Mouse (Mus musculus): ENCODE data around the gene Cgref1. TPM values are rescaled to one million over a fixed set of nuclear protein-coding genes. Genes with fewer than 3 reads are reported as not detected.

Gene Cgref1
- polyA plus RNA-seq, 1 experiment from 2014 or later = 30.3 TPM

GRCm38 (mm10) chr5:30888337-30889087 lies 56.9 kb downstream of the Cgref1 start, which contains the start of gene Agbl5:
Gene Agbl5, plus strand, starts transcription at chr5:30888694.
- Histone ChIP-seq H3K4me2 (peak within 1 kb of the TSS; percentile 73), H3K27ac (peak within 1 kb of the TSS; percentile 98), H3K9ac (peak within 1 kb of the TSS; percentile 92), H3K36me3 (peaks cover 31% of the 10 kb centered on the region), H3K4me1 (replicated peaks) (peaks cover 18% of the 10 kb centered on the region), H3K9me3 (no peaks in the 10 kb centered on the region), H3K4me3 (peak within 1 kb of the TSS; percentile 85), H3K27me3 (no peaks in the 10 kb centered on the region)
- WGBS = under 1% methylated on average over 41 of the region's 42 CpGs
- peak; percentile 96 for ATAC-seq (ENCODE audit: low FRiP score)

GRCm38 (mm10) chr5:30887858-30888336 lies 57.5 kb downstream of the Cgref1 start:
- H3K4me3 ChIP-seq = peak overlapping the region; percentile 85
- ATAC-seq (ENCODE audit: low FRiP score) = peak; percentile 87
- no peaks in the 10 kb centered on the region for H3K9me3 ChIP-seq
- peak overlapping the region; percentile 98 for H3K27ac ChIP-seq
- H3K9ac ChIP-seq = peak overlapping the region; percentile 92
- peaks cover 18% of the 10 kb centered on the region for H3K4me1 ChIP-seq (replicated peaks)
- under 1% methylated on average over 28 of the region's 28 CpGs for WGBS
- peak overlapping the region; percentile 73 for H3K4me2 ChIP-seq
- no peaks in the 10 kb centered on the region for H3K27me3 ChIP-seq
- peaks cover 25% of the 10 kb centered on the region for H3K36me3 ChIP-seq

- no peaks in the 10 kb centered on the region for H3K9me3 ChIP-seq
- no peaks in the 10 kb centered on the region for H3K27me3 ChIP-seq
- peak overlapping the region; percentile 82 for H3K9ac ChIP-seq
- peak overlapping the region; percentile 85 for H3K4me3 ChIP-seq
- H3K4me2 ChIP-seq = peak overlapping the region; percentile 73
- WGBS = under 1% methylated on average over 19 of the region's 19 CpGs
- peaks cover 18% of the 10 kb centered on the region for H3K4me1 ChIP-seq (replicated peaks)
- peaks cover 19% of the 10 kb centered on the region for H3K36me3 ChIP-seq
- ATAC-seq (ENCODE audit: low FRiP score) = peak; percentile 54
- H3K27ac ChIP-seq = peak overlapping the region; percentile 98
Observed at GRCm38 (mm10) chr5:30887331-30887761, 58.0 kb downstream of the Cgref1 start.

DNA sequence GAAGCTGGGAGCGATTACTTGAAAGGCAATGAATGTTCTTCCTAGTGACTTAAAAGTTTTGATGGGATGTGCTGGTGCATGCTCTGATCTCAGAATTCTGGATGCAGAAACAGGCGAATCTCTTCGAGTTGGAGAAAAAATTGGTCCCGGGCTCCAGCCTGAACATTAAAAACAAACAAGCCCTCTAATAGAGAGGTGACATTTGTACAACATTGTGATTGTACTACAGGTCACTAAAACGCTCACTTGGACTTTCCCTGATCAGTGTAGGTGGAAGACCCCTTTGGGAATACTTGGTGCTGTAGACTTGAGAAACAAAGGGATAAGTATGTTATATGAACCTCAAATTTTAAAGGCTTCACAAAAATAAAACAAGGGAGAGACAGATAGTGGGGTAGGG lies 58.7 kb downstream of the Cgref1 start:
- H3K4me3 ChIP-seq = peak overlapping the region; percentile 85
- peak overlapping the region; percentile 82 for H3K9ac ChIP-seq
- ATAC-seq (ENCODE audit: low FRiP score) = no peak
- H3K27me3 ChIP-seq = no peaks in the 10 kb centered on the region
- H3K4me1 ChIP-seq (replicated peaks) = peaks cover 18% of the 10 kb centered on the region
- H3K36me3 ChIP-seq = peaks cover 13% of the 10 kb centered on the region
- 38% methylated on average over 5 of the region's 5 CpGs for WGBS
- peak overlapping the region; percentile 98 for H3K27ac ChIP-seq
- H3K4me2 ChIP-seq = peak overlapping the region; percentile 73
- no peaks in the 10 kb centered on the region for H3K9me3 ChIP-seq

DNA sequence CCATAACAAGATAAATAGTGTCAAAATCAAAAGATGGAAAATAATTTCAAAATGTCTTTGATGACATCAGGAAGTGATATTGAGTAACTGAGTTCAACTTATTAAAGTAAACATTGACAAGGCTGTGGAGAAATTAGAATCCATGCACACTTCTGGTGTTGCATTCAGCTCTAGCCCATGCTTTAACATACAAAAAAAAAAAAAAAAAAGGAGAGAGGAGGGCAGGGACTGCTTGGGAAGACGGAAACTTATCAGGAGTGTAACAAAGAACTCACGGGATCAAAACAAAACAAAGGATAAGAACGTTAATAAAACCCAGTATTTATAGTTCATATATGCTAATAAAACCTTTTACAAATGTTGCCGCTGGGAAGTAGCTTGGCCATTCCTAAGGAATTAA lies 59.2 kb downstream of the Cgref1 start:
- Histone ChIP-seq H3K36me3 (peaks cover 8% of the 10 kb centered on the region), H3K9me3 (no peaks in the 10 kb centered on the region), H3K27ac (no peak overlapping the region), H3K4me3 (peak overlapping the region; percentile 85), H3K9ac (no peak overlapping the region), H3K27me3 (no peaks in the 10 kb centered on the region), H3K4me2 (peak overlapping the region; percentile 73), H3K4me1 (replicated peaks) (peaks cover 18% of the 10 kb centered on the region)
- WGBS = 40% methylated on average over 4 of the region's 4 CpGs
- no peak for ATAC-seq (ENCODE audit: low FRiP score)

Other genes starting within 250 kb of the Cgref1 start
- 180 and 199 TPM in 2 replicates for gene Dpysl5, start 234.0 kb downstream of the Cgref1 start, polyA plus RNA-seq (2015; fragmentation: Nextera tagmentation; extraction: Ambion mirVana)
- gene Mapre3, start 130.9 kb downstream of the Cgref1 start, polyA plus RNA-seq (2015; fragmentation: Nextera tagmentation; extraction: Ambion mirVana) = 108 and 115 TPM in 2 replicates
- 59.5 and 61.9 TPM in 2 replicates for gene Tmem214, start 77.6 kb downstream of the Cgref1 start, polyA plus RNA-seq (2015; fragmentation: Nextera tagmentation; extraction: Ambion mirVana)
- 23.6 and 24.8 TPM in 2 replicates for gene Agbl5, start 56.9 kb downstream of the Cgref1 start, polyA plus RNA-seq (2015; fragmentation: Nextera tagmentation; extraction: Ambion mirVana)
- 272 and 289 TPM in 2 replicates for gene Ost4, start 37.8 kb downstream of the Cgref1 start, polyA plus RNA-seq (2015; fragmentation: Nextera tagmentation; extraction: Ambion mirVana)
- gene Emilin1, start 32.2 kb downstream of the Cgref1 start, polyA plus RNA-seq (2015; fragmentation: Nextera tagmentation; extraction: Ambion mirVana) = 23.6 and 30.2 TPM in 2 replicates
- 8.7 and 9.1 TPM in 2 replicates for gene Khk, start 24.2 kb downstream of the Cgref1 start, polyA plus RNA-seq (2015; fragmentation: Nextera tagmentation; extraction: Ambion mirVana)
- gene Preb, start 14.8 kb upstream of the Cgref1 start, polyA plus RNA-seq (2015; fragmentation: Nextera tagmentation; extraction: Ambion mirVana) = 110 and 112 TPM in 2 replicates
- gene Tcf23, start 23.1 kb upstream of the Cgref1 start, polyA plus RNA-seq (2015; fragmentation: Nextera tagmentation; extraction: Ambion mirVana) = 0.04 TPM in 1 of 2 replicates, not detected in the other
- 165 and 184 TPM in 2 replicates for gene Atraid, start 102.7 kb upstream of the Cgref1 start, polyA plus RNA-seq (2015; fragmentation: Nextera tagmentation; extraction: Ambion mirVana)
- gene Slc5a6, start 103.3 kb upstream of the Cgref1 start, polyA plus RNA-seq (2015; fragmentation: Nextera tagmentation; extraction: Ambion mirVana) = 18.1 and 20.3 TPM in 2 replicates
- gene Cad, start 109.2 kb upstream of the Cgref1 start, polyA plus RNA-seq (2015; fragmentation: Nextera tagmentation; extraction: Ambion mirVana) = 13.7 and 14.7 TPM in 2 replicates
- not detected in 2 replicates for gene Dnajc5g, start 160.7 kb upstream of the Cgref1 start, polyA plus RNA-seq (2015; fragmentation: Nextera tagmentation; extraction: Ambion mirVana)
- 30.5 and 35.0 TPM in 2 replicates for gene Slc30a3, start 162.6 kb upstream of the Cgref1 start, polyA plus RNA-seq (2015; fragmentation: Nextera tagmentation; extraction: Ambion mirVana)
- gene Trim54, start 171.1 kb upstream of the Cgref1 start, polyA plus RNA-seq (2015; fragmentation: Nextera tagmentation; extraction: Ambion mirVana) = 0.16 TPM in 1 of 2 replicates, not detected in the other
- not detected in 2 replicates for gene Ucn, start 193.2 kb upstream of the Cgref1 start, polyA plus RNA-seq (2015; fragmentation: Nextera tagmentation; extraction: Ambion mirVana)
- gene Mpv17, start 208.7 kb upstream of the Cgref1 start, polyA plus RNA-seq (2015; fragmentation: Nextera tagmentation; extraction: Ambion mirVana) = 54.2 and 58.2 TPM in 2 replicates
- gene Gm29609, start 234.3 kb upstream of the Cgref1 start, polyA plus RNA-seq (2015; fragmentation: Nextera tagmentation; extraction: Ambion mirVana) = 0.78 and 1.8 TPM in 2 replicates
- gene Gtf3c2, start 234.6 kb upstream of the Cgref1 start, polyA plus RNA-seq (2015; fragmentation: Nextera tagmentation; extraction: Ambion mirVana) = 67.5 and 72.2 TPM in 2 replicates
- gene Snx17, start 247.6 kb upstream of the Cgref1 start, polyA plus RNA-seq (2015; fragmentation: Nextera tagmentation; extraction: Ambion mirVana) = 126 TPM in 2 replicates
- 77.0 and 77.9 TPM in 2 replicates for gene Eif2b4, start 247.8 kb upstream of the Cgref1 start, polyA plus RNA-seq (2015; fragmentation: Nextera tagmentation; extraction: Ambion mirVana)

Data from hindbrain, embryonic 13.5 days (tissue).